Mouse (Mus musculus): ENCODE data around the gene Zfp871. TPM values are rescaled to one million over a fixed set of nuclear protein-coding genes. Genes with fewer than 3 reads are reported as not detected.
"Not testable (repeated sequence)": the region's sequence is repeated elsewhere in the genome, so short reads cannot be mapped to it uniquely, and the experiment has no call there.

Zfp871 gene
- polyA plus RNA-seq, 1 experiment = 24.8 TPM

DNA sequence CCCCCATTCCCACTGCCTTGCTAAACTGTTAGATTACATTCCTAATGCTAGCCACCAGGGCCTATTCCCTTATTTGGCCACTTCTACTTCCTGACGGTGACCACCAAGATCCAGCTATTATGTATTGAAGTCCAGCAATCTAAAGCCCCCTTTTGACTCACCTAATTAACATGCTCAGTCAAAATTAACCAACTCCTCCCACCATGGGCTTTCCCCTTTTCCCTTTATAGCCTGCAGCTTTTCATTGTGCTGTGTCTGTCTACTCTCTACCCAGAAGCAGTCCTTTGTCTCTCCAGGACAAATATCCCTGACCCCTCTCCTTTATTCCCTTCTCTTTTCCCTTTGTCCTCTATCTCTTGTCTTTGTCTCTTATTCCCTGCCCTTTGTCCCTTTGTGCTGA, 47.0 kb downstream of the Zfp871 start:
- DNase-seq = no peak
- Histone ChIP-seq H3K27ac (ENCODE audit: insufficient read depth, low read depth, low read length) (no peak overlapping the region), H3K36me3 (ENCODE audit: control insufficient read depth, insufficient read depth, low read length) (no peaks in the 10 kb centered on the region), H3K4me1 (ENCODE audit: control insufficient read depth, insufficient read depth, low read length) (no peaks in the 10 kb centered on the region), H3K4me3 (ENCODE audit: insufficient read depth, low read depth, low read length) (no peak overlapping the region), H3K27me3 (replicated peaks; ENCODE audit: control insufficient read depth, insufficient read depth, low read length) (no peaks in the 10 kb centered on the region)
- TF ChIP-seq POLR2A (IDR thresholded peaks at IDR 0.05; ENCODE audit: low read depth, low read length) = no peak
- no peak for TF ChIP-seq CTCF (conservative IDR thresholded peaks at IDR 0.05; ENCODE audit: insufficient read depth, insufficient read length, low read depth, low read length)
- WGBS = 13% methylated on average over 1 of the region's 1 CpGs

DNA sequence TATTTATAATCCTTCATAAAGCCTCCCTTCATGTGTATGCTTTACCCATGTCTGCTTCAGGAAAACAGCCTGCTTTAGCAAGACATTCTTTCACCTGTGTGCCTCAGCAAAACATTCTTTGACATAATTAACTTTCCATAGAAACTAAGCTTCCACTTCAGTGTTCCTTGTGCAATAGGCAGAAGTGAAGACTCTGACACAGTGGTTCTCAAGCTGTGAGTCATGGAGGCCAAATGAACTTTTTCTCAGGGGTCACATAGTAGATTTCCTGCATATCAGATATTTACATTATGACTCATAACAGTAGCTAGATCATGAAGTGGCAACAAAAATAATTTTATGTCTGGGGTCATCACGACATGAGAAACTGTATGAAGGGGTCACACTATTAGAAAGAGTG, 49.7 kb downstream of the Zfp871 start:
- no peak overlapping the region for H3K4me3 ChIP-seq (ENCODE audit: insufficient read depth, low read depth, low read length)
- DNase-seq = no peak
- H3K4me1 ChIP-seq (ENCODE audit: control insufficient read depth, insufficient read depth, low read length) = no peaks in the 10 kb centered on the region
- no peaks in the 10 kb centered on the region for H3K36me3 ChIP-seq (ENCODE audit: control insufficient read depth, insufficient read depth, low read length)
- TF ChIP-seq CTCF (conservative IDR thresholded peaks at IDR 0.05; ENCODE audit: insufficient read depth, insufficient read length, low read depth, low read length) (no peak), POLR2A (IDR thresholded peaks at IDR 0.05; ENCODE audit: low read depth, low read length) (no peak)
- H3K27me3 ChIP-seq (replicated peaks; ENCODE audit: control insufficient read depth, insufficient read depth, low read length) = no peaks in the 10 kb centered on the region
- 88% methylated on average over 1 of the region's 1 CpGs for WGBS
- no peak overlapping the region for H3K27ac ChIP-seq (ENCODE audit: insufficient read depth, low read depth, low read length)

- Histone ChIP-seq H3K4me1 (ENCODE audit: control insufficient read depth, insufficient read depth, low read length) (no peaks in the 10 kb centered on the region), H3K27ac (ENCODE audit: insufficient read depth, low read depth, low read length) (no peak overlapping the region), H3K27me3 (replicated peaks; ENCODE audit: control insufficient read depth, insufficient read depth, low read length) (no peaks in the 10 kb centered on the region), H3K36me3 (ENCODE audit: control insufficient read depth, insufficient read depth, low read length) (no peaks in the 10 kb centered on the region), H3K4me3 (ENCODE audit: insufficient read depth, low read depth, low read length) (no peak overlapping the region)
- WGBS = 69% methylated on average over 3 of the region's 3 CpGs
- TF ChIP-seq POLR2A (IDR thresholded peaks at IDR 0.05; ENCODE audit: low read depth, low read length) (no peak), CTCF (conservative IDR thresholded peaks at IDR 0.05; ENCODE audit: insufficient read depth, insufficient read length, low read depth, low read length) (peak; percentile 20; the same call in 1 of the 2 replicates)
- DNase-seq = peak; percentile 12
These were observed 59.1 kb downstream of the Zfp871 start for GRCm38 (mm10) chr17:32729029-32729428.

- not testable (repeated sequence) for DNase-seq; H3K4me1 ChIP-seq (ENCODE audit: control insufficient read depth, insufficient read depth, low read length); H3K4me3 ChIP-seq (ENCODE audit: insufficient read depth, low read depth, low read length); H3K36me3 ChIP-seq (ENCODE audit: control insufficient read depth, insufficient read depth, low read length); H3K27me3 ChIP-seq (replicated peaks; ENCODE audit: control insufficient read depth, insufficient read depth, low read length); H3K27ac ChIP-seq (ENCODE audit: insufficient read depth, low read depth, low read length)
These were observed 61.7 kb downstream of the Zfp871 start for GRCm38 (mm10) chr17:32726360-32726759.

DNA sequence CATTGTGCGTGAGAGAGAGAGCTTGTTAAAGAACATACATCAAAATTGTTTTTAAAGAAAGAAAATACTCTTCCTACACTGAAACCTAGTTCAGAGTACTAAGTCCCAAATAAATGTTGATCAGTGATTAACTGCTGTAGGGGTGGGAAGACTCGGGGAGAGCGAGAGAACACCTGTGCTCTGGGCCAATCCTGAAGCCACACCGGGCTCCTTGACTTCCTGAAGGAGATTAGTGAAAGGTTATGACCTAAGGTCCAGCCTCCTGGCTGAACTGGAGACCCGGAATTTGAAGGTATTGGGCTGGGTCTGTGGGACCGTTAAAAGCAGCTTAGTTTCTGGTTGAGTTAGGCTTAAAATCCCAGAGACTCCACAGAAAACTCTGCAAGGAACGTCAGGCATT, 65.3 kb downstream of the Zfp871 start:
- peak; percentile 70 for DNase-seq
- H3K27me3 ChIP-seq (replicated peaks; ENCODE audit: control insufficient read depth, insufficient read depth, low read length) = no peaks in the 10 kb centered on the region
- whole genome bisulfite sequencing = 66% methylated on average over 7 of the region's 7 CpGs
- no peak overlapping the region for H3K27ac ChIP-seq (ENCODE audit: insufficient read depth, low read depth, low read length)
- TF ChIP-seq CTCF (conservative IDR thresholded peaks at IDR 0.05; ENCODE audit: insufficient read depth, insufficient read length, low read depth, low read length) (no peak), POLR2A (IDR thresholded peaks at IDR 0.05; ENCODE audit: low read depth, low read length) (no peak)
- no peaks in the 10 kb centered on the region for H3K36me3 ChIP-seq (ENCODE audit: control insufficient read depth, insufficient read depth, low read length)
- H3K4me3 ChIP-seq (ENCODE audit: insufficient read depth, low read depth, low read length) = no peak overlapping the region
- H3K4me1 ChIP-seq (ENCODE audit: control insufficient read depth, insufficient read depth, low read length) = no peaks in the 10 kb centered on the region

DNA sequence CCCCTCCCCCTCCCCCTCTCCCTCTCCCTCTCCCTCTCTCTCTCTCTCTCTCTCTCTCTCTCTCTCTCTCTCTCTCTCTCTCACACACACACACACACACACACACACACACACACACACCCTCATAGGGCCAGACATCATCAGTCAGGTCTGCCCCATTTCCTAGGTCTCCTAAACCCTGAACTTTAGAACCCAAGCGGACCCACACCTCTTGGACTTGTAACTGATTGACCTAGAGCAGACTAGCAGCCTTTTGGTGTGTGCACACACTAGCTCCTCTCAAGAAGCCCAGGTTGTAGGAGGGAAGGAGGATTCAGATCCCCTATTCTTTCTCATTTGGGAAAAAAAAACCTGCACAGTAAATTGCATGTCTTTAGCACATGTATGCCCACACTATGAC, 65.9 kb downstream of the Zfp871 start:
- not testable (repeated sequence) for H3K4me3 ChIP-seq (ENCODE audit: insufficient read depth, low read depth, low read length); H3K36me3 ChIP-seq (ENCODE audit: control insufficient read depth, insufficient read depth, low read length); H3K27ac ChIP-seq (ENCODE audit: insufficient read depth, low read depth, low read length); H3K4me1 ChIP-seq (ENCODE audit: control insufficient read depth, insufficient read depth, low read length); H3K27me3 ChIP-seq (replicated peaks; ENCODE audit: control insufficient read depth, insufficient read depth, low read length)
- DNase-seq = peak; percentile 72
- 61% methylated on average over 1 of the region's 1 CpGs for WGBS

Other genes starting within 250 kb of the Zfp871 start
- 0.08 TPM in 1 of 2 replicates, not detected in the other for gene Cyp4f37, start 167.0 kb downstream of the Zfp871 start, polyA plus RNA-seq (2012; rRNA removed)
- gene Cyp4f40, start 129.4 kb downstream of the Zfp871 start, polyA plus RNA-seq (2012; rRNA removed) = not detected in 2 replicates
- gene Cyp4f15, start 102.7 kb downstream of the Zfp871 start, polyA plus RNA-seq (2012; rRNA removed) = 0.11 and 0.69 TPM in 2 replicates
- gene Zfp811, start 21.6 kb upstream of the Zfp871 start, polyA plus RNA-seq (2012; rRNA removed) = 0.14 and 0.16 TPM in 2 replicates
- gene Zfp799, start 42.0 kb upstream of the Zfp871 start, polyA plus RNA-seq (2012; rRNA removed) = 3.4 and 3.6 TPM in 2 replicates
- 1.1 and 1.4 TPM in 2 replicates for gene Zfp870, start 103.4 kb upstream of the Zfp871 start, polyA plus RNA-seq (2012; rRNA removed)
- gene Cyp4f14, start 129.1 kb upstream of the Zfp871 start, polyA plus RNA-seq (2012; rRNA removed) = 4.5 and 7.5 TPM in 2 replicates
- 61.5 and 67.2 TPM in 2 replicates for gene Cyp4f13, start 159.1 kb upstream of the Zfp871 start, polyA plus RNA-seq (2012; rRNA removed)
- 0.49 and 0.77 TPM in 2 replicates for gene Zfp472, start 177.5 kb upstream of the Zfp871 start, polyA plus RNA-seq (2012; rRNA removed)
- 2.3 and 2.6 TPM in 2 replicates for gene Zfp952, start 204.8 kb upstream of the Zfp871 start, polyA plus RNA-seq (2012; rRNA removed)
- 0.83 and 1.2 TPM in 2 replicates for gene Zfp763, start 245.1 kb upstream of the Zfp871 start, polyA plus RNA-seq (2012; rRNA removed)

Data from kidney, adult 2 months (tissue).